Mouse (Mus musculus): ENCODE data around the gene Spen. TPM values are rescaled to one million over a fixed set of nuclear protein-coding genes. Genes with fewer than 3 reads are reported as not detected.

Gene Spen
- polyA plus RNA-seq, 1 experiment = 63.4 TPM

GRCm38 (mm10) chr4:141443641-141444429, 94.6 kb downstream of the Spen start:
- WGBS = 45% methylated on average over 11 of the region's 11 CpGs
- no peak overlapping the region for H3K27ac ChIP-seq (ENCODE audit: control insufficient read depth, insufficient read depth, low read length)
- TF ChIP-seq POLR2A (IDR thresholded peaks at IDR 0.05; ENCODE audit: control insufficient read depth, extremely low read depth, insufficient read depth, low read length, poor library complexity) (no peak), CTCF (IDR thresholded peaks at IDR 0.05; ENCODE audit: borderline replicate concordance, control insufficient read depth, extremely low read depth, insufficient read depth, low read length, poor library complexity) (no peak)

GRCm38 (mm10) chr4:141440877-141441276, 97.5 kb downstream of the Spen start:
- Histone ChIP-seq H3K4me3 (ENCODE audit: control insufficient read depth, insufficient read depth, low read length) (no peak overlapping the region), H3K27me3 (ENCODE audit: control insufficient read depth, insufficient read depth, low read length) (no peaks in the 10 kb centered on the region), H3K4me1 (replicated peaks; ENCODE audit: control insufficient read depth, insufficient read depth, low read length) (peaks cover 10% of the 10 kb centered on the region), H3K27ac (ENCODE audit: control insufficient read depth, insufficient read depth, low read length) (no peak overlapping the region), H3K36me3 (ENCODE audit: control insufficient read depth, insufficient read depth, low read length) (no peaks in the 10 kb centered on the region)
- TF ChIP-seq POLR2A (IDR thresholded peaks at IDR 0.05; ENCODE audit: control insufficient read depth, extremely low read depth, insufficient read depth, low read length, poor library complexity) = no peak
- TF ChIP-seq CTCF (IDR thresholded peaks at IDR 0.05; ENCODE audit: borderline replicate concordance, control insufficient read depth, extremely low read depth, insufficient read depth, low read length, poor library complexity) = no peak
- no peak for DNase-seq

More at GRCm38 (mm10) chr4:141443641-141444429, 94.6 kb downstream of the Spen start:
- H3K27me3 ChIP-seq (ENCODE audit: control insufficient read depth, insufficient read depth, low read length) = no peaks in the 10 kb centered on the region
- peaks cover 12% of the 10 kb centered on the region for H3K36me3 ChIP-seq (ENCODE audit: control insufficient read depth, insufficient read depth, low read length)
- H3K4me3 ChIP-seq (ENCODE audit: control insufficient read depth, insufficient read depth, low read length) = peak overlapping the region; percentile 86
- peaks cover 21% of the 10 kb centered on the region for H3K4me1 ChIP-seq (replicated peaks; ENCODE audit: control insufficient read depth, insufficient read depth, low read length)
- no peak for DNase-seq

GRCm38 (mm10) chr4:141439083-141439803, 99.2 kb downstream of the Spen start:
- TF ChIP-seq POLR2A (IDR thresholded peaks at IDR 0.05; ENCODE audit: control insufficient read depth, extremely low read depth, insufficient read depth, low read length, poor library complexity) (no peak), CTCF (IDR thresholded peaks at IDR 0.05; ENCODE audit: borderline replicate concordance, control insufficient read depth, extremely low read depth, insufficient read depth, low read length, poor library complexity) (no peak)
- Histone ChIP-seq H3K4me3 (ENCODE audit: control insufficient read depth, insufficient read depth, low read length) (no peak overlapping the region), H3K36me3 (ENCODE audit: control insufficient read depth, insufficient read depth, low read length) (no peaks in the 10 kb centered on the region), H3K27me3 (ENCODE audit: control insufficient read depth, insufficient read depth, low read length) (no peaks in the 10 kb centered on the region), H3K4me1 (replicated peaks; ENCODE audit: control insufficient read depth, insufficient read depth, low read length) (peaks cover 3% of the 10 kb centered on the region), H3K27ac (ENCODE audit: control insufficient read depth, insufficient read depth, low read length) (no peak overlapping the region)
- WGBS = 70% methylated on average over 12 of the region's 12 CpGs
- no peak for DNase-seq

- no peak for TF ChIP-seq CTCF (IDR thresholded peaks at IDR 0.05; ENCODE audit: borderline replicate concordance, control insufficient read depth, extremely low read depth, insufficient read depth, low read length, poor library complexity)
- TF ChIP-seq POLR2A (IDR thresholded peaks at IDR 0.05; ENCODE audit: control insufficient read depth, extremely low read depth, insufficient read depth, low read length, poor library complexity) = no peak
- WGBS = 100% methylated on average over 1 of the region's 1 CpGs
- H3K36me3 ChIP-seq (ENCODE audit: control insufficient read depth, insufficient read depth, low read length) = no peaks in the 10 kb centered on the region
- no peak within 1 kb of the TSS for H3K4me3 ChIP-seq (ENCODE audit: control insufficient read depth, insufficient read depth, low read length)
- DNase-seq = no peak
- 0 out of 2 replicates have a peak, but pooled peaks cover 3% of the 10 kb centered on the region for H3K4me1 ChIP-seq (replicated peaks; ENCODE audit: control insufficient read depth, insufficient read depth, low read length)
- no peak within 1 kb of the TSS for H3K27ac ChIP-seq (ENCODE audit: control insufficient read depth, insufficient read depth, low read length)
- no peaks in the 10 kb centered on the region for H3K27me3 ChIP-seq (ENCODE audit: control insufficient read depth, insufficient read depth, low read length)
Observed at GRCm38 (mm10) chr4:141435974-141436373, 102.4 kb downstream of the Spen start, which contains the start of gene Srarp. Gene Srarp (minus strand): TSS chr4:141436105.

- 93% methylated on average over 18 of the region's 18 CpGs for WGBS
- Histone ChIP-seq H3K4me1 (replicated peaks; ENCODE audit: control insufficient read depth, insufficient read depth, low read length) (0 out of 2 replicates have a peak, but pooled peaks cover 3% of the 10 kb centered on the region), H3K27ac (ENCODE audit: control insufficient read depth, insufficient read depth, low read length) (no peak overlapping the region), H3K36me3 (ENCODE audit: control insufficient read depth, insufficient read depth, low read length) (no peaks in the 10 kb centered on the region), H3K27me3 (ENCODE audit: control insufficient read depth, insufficient read depth, low read length) (no peaks in the 10 kb centered on the region), H3K4me3 (ENCODE audit: control insufficient read depth, insufficient read depth, low read length) (no peak overlapping the region)
- DNase-seq = no peak
- TF ChIP-seq CTCF (IDR thresholded peaks at IDR 0.05; ENCODE audit: borderline replicate concordance, control insufficient read depth, extremely low read depth, insufficient read depth, low read length, poor library complexity) (no peak), POLR2A (IDR thresholded peaks at IDR 0.05; ENCODE audit: control insufficient read depth, extremely low read depth, insufficient read depth, low read length, poor library complexity) (no peak)
Observed at GRCm38 (mm10) chr4:141433191-141433590, 105.2 kb downstream of the Spen start.

- Histone ChIP-seq H3K36me3 (ENCODE audit: control insufficient read depth, insufficient read depth, low read length) (no peaks in the 10 kb centered on the region), H3K27ac (ENCODE audit: control insufficient read depth, insufficient read depth, low read length) (no peak overlapping the region), H3K4me1 (replicated peaks; ENCODE audit: control insufficient read depth, insufficient read depth, low read length) (0 out of 2 replicates have a peak, but pooled peaks cover 3% of the 10 kb centered on the region), H3K4me3 (ENCODE audit: control insufficient read depth, insufficient read depth, low read length) (no peak overlapping the region), H3K27me3 (ENCODE audit: control insufficient read depth, insufficient read depth, low read length) (no peaks in the 10 kb centered on the region)
- DNase-seq = no peak
- TF ChIP-seq POLR2A (IDR thresholded peaks at IDR 0.05; ENCODE audit: control insufficient read depth, extremely low read depth, insufficient read depth, low read length, poor library complexity) = no peak
- 87% methylated on average over 14 of the region's 14 CpGs for WGBS
Observed at GRCm38 (mm10) chr4:141432666-141433065, 105.7 kb downstream of the Spen start.

All from thymus, adult 2 months (tissue).